Mouse (Mus musculus) limb, embryonic 15.5 days (tissue): ENCODE results near the gene Dact2. TPM values are rescaled to one million over a fixed set of nuclear protein-coding genes. Genes with fewer than 3 reads are reported as not detected.

Experiments used
- ATAC-seq: fragments of 200-750 bp; cut with Nextera tagmentation; 2 replicates; pipeline ENCODE4 v1.8.0; 2017; ENCODE audit warnings: low read depth, moderate TSS enrichment; ENCODE audit not compliant: insufficient number of reproducible peaks, low FRiP score, low TSS enrichment
- H3K27ac ChIP-seq: fragments of 300-500 bp; sonication (generic); 2 replicates; pipeline ENCODE4 v1.5.1; 2015; ENCODE audit warnings: moderate library complexity, mild to moderate bottlenecking, inconsistent platforms
- H3K27me3 ChIP-seq: fragments of 300-500 bp; sonication (generic); 2 replicates; pipeline ENCODE4 v1.6.1; 2015; ENCODE audit warnings: inconsistent platforms
- H3K36me3 ChIP-seq: fragments of 300-500 bp; sonication (generic); 2 replicates; pipeline ENCODE4 v1.6.1; 2015; ENCODE audit warnings: inconsistent platforms
- H3K4me1 ChIP-seq: fragments of 300-500 bp; sonication (generic); 2 replicates; pipeline ENCODE4 v1.6.1; 2015; ENCODE audit warnings: inconsistent platforms
- H3K4me2 ChIP-seq: fragments of 300-500 bp; sonication (generic); 2 replicates; pipeline ENCODE4 v1.6.1; 2015; ENCODE audit warnings: mild to moderate bottlenecking, inconsistent platforms
- H3K4me3 ChIP-seq: fragments of 300-500 bp; sonication (generic); 2 replicates; pipeline ENCODE4 v1.5.1; 2015; ENCODE audit warnings: mild to moderate bottlenecking, inconsistent platforms
- H3K9ac ChIP-seq: fragments of 300-500 bp; sonication (generic); 2 replicates; pipeline ENCODE4 v1.6.1; 2015; ENCODE audit warnings: inconsistent platforms
- H3K9me3 ChIP-seq: fragments of 300-500 bp; sonication (generic); 2 replicates; pipeline ENCODE4 v1.6.1; 2016; ENCODE audit warnings: inconsistent platforms
- WGBS: fragments of 180-500 bp; shearing (Covaris S2); methylation state at CpG from one replicate; pipeline ENCODE4 v1.1.7; 2015; 5-methylcytosine and 5-hydroxymethylcytosine counted together
- polyA plus RNA-seq: library from polyadenylated mRNA; unstranded; fragments of >200 nt; fragmentation: Nextera tagmentation; extraction: Ambion mirVana; gene quantifications from 2 replicates; pipeline ENCODE4 v1.2.1, GENCODE M21; 2015

Gene Dact2
- polyA plus RNA-seq, 1 experiment from 2014 or later, result 1.4 TPM

DNA sequence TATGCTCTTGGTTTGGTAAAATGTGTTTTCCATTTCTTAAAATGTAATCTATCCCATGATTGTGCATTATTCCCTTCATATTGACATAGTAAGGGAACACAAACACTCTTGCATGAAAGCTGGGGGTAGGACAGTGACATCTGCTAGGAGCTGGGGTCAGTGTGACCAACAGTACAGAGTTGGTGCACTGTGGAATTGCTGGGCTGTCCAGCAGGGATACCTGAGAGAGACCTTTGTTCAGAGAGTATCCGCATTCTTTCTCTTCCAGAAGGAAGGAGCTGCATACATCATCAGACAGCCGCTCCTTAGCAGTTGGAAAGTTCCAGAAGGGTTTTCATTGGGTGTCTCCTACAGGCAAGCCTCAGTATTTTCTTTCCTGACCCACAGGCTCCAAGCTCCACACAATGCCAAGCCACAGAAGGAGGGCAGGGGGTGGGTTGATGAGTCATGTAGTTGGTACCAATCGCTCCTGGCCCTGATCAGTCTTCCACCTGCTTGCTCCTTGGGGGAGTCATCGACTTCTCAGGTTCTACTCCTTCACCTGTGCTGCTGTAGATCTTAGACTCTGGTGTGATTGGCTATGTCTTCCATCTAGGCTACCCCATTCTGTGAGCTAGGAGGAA lies 19.8 kb downstream of the Dact2 start:
- Histone ChIP-seq H3K27me3 (no peaks in the 10 kb centered on the region), H3K36me3 (no peaks in the 10 kb centered on the region), H3K4me2 (no peak overlapping the region), H3K4me3 (no peak overlapping the region), H3K9ac (no peak overlapping the region), H3K9me3 (no peaks in the 10 kb centered on the region), H3K27ac (no peak overlapping the region), H3K4me1 (peaks cover 14% of the 10 kb centered on the region)
- no peak for ATAC-seq
- WGBS, result 76% methylated on average over 4 of the region's 4 CpGs

DNA sequence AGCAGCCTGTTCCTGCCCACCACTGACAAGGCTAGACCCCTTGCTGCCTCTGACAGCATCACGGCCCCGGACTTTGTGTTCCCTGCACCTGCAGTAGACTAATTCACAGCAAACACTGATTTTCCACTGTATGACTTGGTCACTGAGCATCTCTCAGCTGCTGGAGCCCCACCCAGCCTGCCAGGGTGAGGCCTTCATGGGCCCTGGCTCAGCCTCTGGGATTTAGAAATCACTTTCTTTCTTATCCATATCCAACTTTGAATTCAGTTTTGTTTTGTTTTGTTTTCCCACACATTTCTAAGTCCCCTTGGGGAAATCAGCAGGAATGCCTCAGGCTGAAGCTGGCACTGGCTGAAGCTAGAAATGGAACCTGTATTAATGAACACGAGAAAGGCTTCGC lies 20.4 kb downstream of the Dact2 start:
- no peak overlapping the region for H3K4me2 ChIP-seq
- H3K4me3 ChIP-seq, result no peak overlapping the region
- 0 out of 2 replicates have a peak overlapping the region, but pooled peaks have one; percentile 51 for H3K27ac ChIP-seq
- no peak for ATAC-seq
- H3K9me3 ChIP-seq, result no peaks in the 10 kb centered on the region
- peaks cover 14% of the 10 kb centered on the region for H3K4me1 ChIP-seq
- no peaks in the 10 kb centered on the region for H3K36me3 ChIP-seq
- H3K27me3 ChIP-seq, result no peaks in the 10 kb centered on the region
- H3K9ac ChIP-seq, result no peak overlapping the region
- WGBS, result 49% methylated on average over 4 of the region's 4 CpGs

DNA sequence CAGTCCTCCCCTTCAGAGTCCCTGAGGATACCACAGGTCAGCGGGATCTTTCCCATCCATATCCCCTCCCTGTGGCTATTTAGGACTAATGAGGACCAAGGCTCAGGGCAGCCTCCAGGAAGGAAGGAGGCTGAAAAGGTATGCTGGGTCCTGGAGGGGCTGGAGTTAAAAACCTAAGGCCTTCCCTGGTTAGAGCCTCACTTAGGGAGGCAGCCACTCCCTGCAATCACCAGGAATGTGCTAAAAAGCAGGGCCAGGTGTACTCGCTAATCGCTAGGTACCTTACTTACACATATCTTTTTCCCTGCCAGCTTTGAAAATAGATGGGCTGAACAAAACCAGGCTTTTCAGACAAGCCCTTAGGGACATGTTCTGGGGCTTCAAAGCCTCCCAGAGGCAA lies 21.2 kb downstream of the Dact2 start:
- no peaks in the 10 kb centered on the region for H3K27me3 ChIP-seq
- H3K4me3 ChIP-seq, result no peak overlapping the region
- WGBS, result 47% methylated on average over 3 of the region's 3 CpGs
- H3K27ac ChIP-seq, result no peak overlapping the region
- peaks cover 14% of the 10 kb centered on the region for H3K4me1 ChIP-seq
- H3K9me3 ChIP-seq, result no peaks in the 10 kb centered on the region
- no peaks in the 10 kb centered on the region for H3K36me3 ChIP-seq
- ATAC-seq, result no peak
- no peak overlapping the region for H3K4me2 ChIP-seq
- no peak overlapping the region for H3K9ac ChIP-seq

DNA sequence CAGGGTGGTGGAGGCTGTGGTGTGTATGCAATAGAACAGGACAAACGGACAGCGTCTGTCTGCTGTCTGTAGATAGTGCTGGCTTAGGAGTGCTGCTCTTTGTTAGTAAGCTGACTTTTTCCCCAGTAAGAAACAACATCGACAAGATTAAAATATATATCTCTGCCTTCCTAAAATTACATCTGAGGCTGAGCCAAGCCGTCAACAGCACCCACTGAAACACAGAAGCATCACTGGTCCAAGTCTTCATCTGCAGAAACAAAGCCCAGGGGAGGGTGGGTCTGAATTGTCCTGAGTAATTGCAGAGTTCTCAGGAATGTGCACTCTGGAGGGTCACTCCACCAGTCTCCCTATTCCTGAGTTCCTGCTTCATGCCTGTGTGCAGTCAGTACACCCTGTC lies 25.2 kb downstream of the Dact2 start:
- Histone ChIP-seq H3K27ac (no peak overlapping the region), H3K4me2 (no peak overlapping the region), H3K9me3 (no peaks in the 10 kb centered on the region), H3K9ac (no peak overlapping the region), H3K36me3 (no peaks in the 10 kb centered on the region), H3K27me3 (no peaks in the 10 kb centered on the region), H3K4me3 (no peak overlapping the region), H3K4me1 (peaks cover 14% of the 10 kb centered on the region)
- WGBS, result 78% methylated on average over 4 of the region's 4 CpGs
- ATAC-seq, result no peak

DNA sequence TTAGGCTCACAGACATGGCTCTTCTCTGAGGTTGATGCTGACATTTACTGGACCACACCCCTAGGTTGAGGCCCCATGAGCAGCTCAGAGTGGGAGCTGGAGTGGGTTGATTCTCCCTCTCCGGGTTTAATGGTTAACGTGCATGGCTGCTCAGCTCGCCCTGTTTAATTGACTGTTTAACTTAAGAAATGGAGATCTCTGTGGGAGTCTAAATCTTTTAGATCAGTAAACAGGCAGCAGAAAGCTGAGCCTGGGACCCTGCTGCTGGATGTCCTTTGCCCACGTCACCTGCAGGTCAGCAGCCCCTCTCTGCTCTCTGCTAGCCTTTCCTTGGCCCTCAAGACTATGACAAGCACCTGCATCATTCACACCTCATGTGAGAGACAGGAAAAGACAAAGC lies 25.6 kb downstream of the Dact2 start:
- Histone ChIP-seq H3K27ac (no peak overlapping the region), H3K9ac (no peak overlapping the region), H3K36me3 (no peaks in the 10 kb centered on the region), H3K4me2 (no peak overlapping the region), H3K4me3 (no peak overlapping the region), H3K4me1 (peaks cover 10% of the 10 kb centered on the region), H3K9me3 (no peaks in the 10 kb centered on the region), H3K27me3 (no peaks in the 10 kb centered on the region)
- no peak for ATAC-seq
- WGBS, result 46% methylated on average over 4 of the region's 4 CpGs

DNA sequence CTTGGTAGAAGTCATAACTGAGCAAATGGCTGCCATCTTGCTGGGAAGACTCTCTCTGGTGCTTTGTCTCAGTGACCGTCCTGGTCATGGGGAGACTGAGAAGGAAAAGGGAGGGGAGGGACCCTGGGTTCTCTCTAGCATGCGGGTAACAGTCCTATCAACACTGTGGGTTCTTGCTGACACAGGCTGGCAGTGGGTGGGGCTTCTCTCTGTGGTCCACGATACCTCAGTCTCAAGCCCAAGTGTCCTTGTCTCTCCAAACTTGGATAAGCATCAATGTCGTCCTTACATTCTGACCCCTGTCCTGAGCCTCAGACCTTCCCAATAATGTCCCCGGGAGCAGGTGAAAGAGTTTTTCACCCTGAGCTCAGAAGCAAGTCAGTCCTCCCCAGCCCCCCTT lies 26.1 kb downstream of the Dact2 start:
- H3K4me2 ChIP-seq, result no peak overlapping the region
- no peaks in the 10 kb centered on the region for H3K36me3 ChIP-seq
- H3K27ac ChIP-seq, result no peak overlapping the region

DNA sequence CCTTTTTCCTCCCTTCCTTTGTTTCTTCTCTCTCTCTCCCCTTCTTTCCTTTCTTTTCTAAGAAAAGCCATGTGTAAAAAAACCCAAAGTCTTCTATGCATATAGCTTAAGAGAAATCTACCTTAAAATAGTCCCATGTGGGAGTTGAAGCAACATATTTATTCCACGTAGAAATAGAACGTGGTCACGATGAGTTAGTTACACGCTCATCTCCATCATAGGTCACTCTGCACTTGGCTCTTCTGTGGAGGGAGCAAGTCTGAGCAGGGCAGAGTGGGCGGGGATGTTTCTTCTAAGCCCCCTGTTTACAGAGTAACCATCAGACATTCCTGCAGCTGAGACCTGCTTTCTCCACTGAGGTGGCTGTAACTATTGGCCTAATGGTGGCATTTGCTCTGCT lies 27.1 kb downstream of the Dact2 start:
- ATAC-seq, result no peak
- Histone ChIP-seq H3K4me3 (no peak overlapping the region), H3K4me2 (no peak overlapping the region), H3K36me3 (no peaks in the 10 kb centered on the region), H3K9ac (no peak overlapping the region), H3K9me3 (no peaks in the 10 kb centered on the region), H3K4me1 (no peaks in the 10 kb centered on the region), H3K27me3 (no peaks in the 10 kb centered on the region), H3K27ac (no peak overlapping the region)
- 76% methylated on average over 5 of the region's 5 CpGs for WGBS

More for the DNA sequence above, 26.1 kb downstream of the Dact2 start:
- no peak for ATAC-seq
- no peak overlapping the region for H3K4me3 ChIP-seq
- H3K9ac ChIP-seq, result no peak overlapping the region
- WGBS, result 76% methylated on average over 5 of the region's 5 CpGs
- H3K4me1 ChIP-seq, result peaks cover 6% of the 10 kb centered on the region
- H3K27me3 ChIP-seq, result no peaks in the 10 kb centered on the region
- H3K9me3 ChIP-seq, result no peaks in the 10 kb centered on the region

DNA sequence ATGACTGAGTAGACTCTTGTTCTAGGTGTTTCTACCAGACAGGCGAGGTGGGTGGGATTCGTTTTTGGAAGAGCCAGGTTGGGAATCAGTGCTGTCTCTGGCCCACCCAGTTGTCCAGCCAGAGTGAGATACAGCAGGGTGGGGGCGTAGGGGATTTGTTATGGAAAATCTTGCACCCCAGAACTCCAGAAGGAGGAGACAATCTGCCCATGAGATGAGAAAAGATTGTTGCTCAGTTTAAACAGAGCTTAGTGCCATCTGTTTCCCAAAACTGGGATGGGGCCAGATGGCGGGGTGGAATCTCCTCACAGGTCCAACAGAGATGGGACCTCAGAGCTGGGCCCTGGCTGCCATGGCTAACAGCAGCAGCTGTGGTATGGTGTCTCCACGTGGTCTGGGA lies 28.4 kb downstream of the Dact2 start:
- ATAC-seq, result no peak
- no peaks in the 10 kb centered on the region for H3K9me3 ChIP-seq
- no peaks in the 10 kb centered on the region for H3K27me3 ChIP-seq
- no peaks in the 10 kb centered on the region for H3K4me1 ChIP-seq
- no peak overlapping the region for H3K27ac ChIP-seq
- WGBS, result 84% methylated on average over 5 of the region's 5 CpGs
- no peak overlapping the region for H3K4me2 ChIP-seq
- H3K36me3 ChIP-seq, result no peaks in the 10 kb centered on the region
- no peak overlapping the region for H3K4me3 ChIP-seq
- H3K9ac ChIP-seq, result no peak overlapping the region

DNA sequence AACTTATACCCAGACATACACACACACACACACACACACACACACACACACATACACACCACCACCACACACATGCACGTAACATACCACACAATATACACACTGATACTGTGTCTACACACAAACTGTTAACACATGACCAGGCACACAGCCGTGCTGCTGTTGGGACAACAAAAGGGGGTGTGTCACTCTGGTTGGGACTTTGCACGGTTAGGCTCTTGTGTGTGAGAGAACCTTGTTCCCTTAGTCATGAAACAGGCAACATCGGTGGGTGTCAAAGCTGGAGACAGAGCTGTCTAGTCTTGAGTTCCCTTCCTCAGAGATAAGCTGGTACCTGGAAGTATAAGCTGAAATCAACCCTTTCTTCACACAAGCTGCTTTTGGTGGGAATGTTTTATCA lies 29.1 kb downstream of the Dact2 start:
- Histone ChIP-seq H3K4me1 (no peaks in the 10 kb centered on the region), H3K9ac (no peak overlapping the region), H3K9me3 (no peaks in the 10 kb centered on the region), H3K36me3 (no peaks in the 10 kb centered on the region), H3K4me3 (no peak overlapping the region), H3K27ac (no peak overlapping the region), H3K27me3 (no peaks in the 10 kb centered on the region), H3K4me2 (no peak overlapping the region)
- WGBS, result 90% methylated on average over 4 of the region's 4 CpGs
- ATAC-seq, result no peak

DNA sequence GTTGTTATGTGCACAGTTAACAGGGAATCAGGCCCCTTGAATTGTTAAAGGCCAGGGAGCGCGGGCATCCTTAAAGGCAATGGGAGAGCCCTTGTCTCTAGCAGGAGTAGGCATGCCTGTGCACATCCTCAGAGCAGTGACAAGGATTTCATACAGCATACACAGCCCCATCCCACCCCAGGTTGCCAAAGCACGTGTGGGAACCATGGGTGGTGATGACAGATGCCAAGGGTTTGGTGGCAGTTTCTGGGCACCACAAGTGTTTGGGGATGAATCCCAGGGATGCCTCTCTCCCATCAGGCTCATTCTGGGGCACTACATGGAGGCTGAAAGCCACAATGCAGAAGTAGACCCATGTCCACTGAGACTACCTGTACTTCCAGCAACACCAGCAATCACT lies 29.7 kb downstream of the Dact2 start:
- WGBS, result 78% methylated on average over 3 of the region's 3 CpGs
- no peak for ATAC-seq
- no peak overlapping the region for H3K9ac ChIP-seq
- no peaks in the 10 kb centered on the region for H3K9me3 ChIP-seq
- H3K4me3 ChIP-seq, result no peak overlapping the region
- H3K4me1 ChIP-seq, result no peaks in the 10 kb centered on the region
- H3K27ac ChIP-seq, result no peak overlapping the region
- H3K27me3 ChIP-seq, result 0 out of 2 replicates have a peak, but pooled peaks cover 2% of the 10 kb centered on the region
- H3K4me2 ChIP-seq, result no peak overlapping the region
- H3K36me3 ChIP-seq, result no peaks in the 10 kb centered on the region

DNA sequence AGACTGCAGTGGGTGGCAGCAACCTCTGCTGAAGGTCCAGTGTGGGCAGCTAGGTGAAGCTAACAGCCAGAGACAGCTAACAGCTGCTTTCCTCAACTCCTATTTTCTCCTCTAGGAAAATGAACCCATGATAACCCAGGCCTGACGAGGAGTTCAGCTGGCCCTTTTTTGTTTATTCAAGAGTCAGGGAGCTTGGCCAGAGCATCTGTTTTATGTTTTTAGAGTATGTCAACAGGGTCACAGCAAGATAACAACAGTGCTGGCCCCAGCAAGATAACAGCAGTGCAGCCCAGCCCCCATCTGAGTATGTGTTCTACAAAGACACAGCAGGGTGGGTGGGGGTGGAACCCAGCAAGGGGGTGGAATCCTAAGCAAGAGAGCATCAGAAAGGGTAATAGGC lies 30.6 kb downstream of the Dact2 start:
- Histone ChIP-seq H3K4me1 (no peaks in the 10 kb centered on the region), H3K4me2 (no peak overlapping the region), H3K9me3 (no peaks in the 10 kb centered on the region), H3K4me3 (no peak overlapping the region), H3K27ac (no peak overlapping the region), H3K27me3 (0 out of 2 replicates have a peak, but pooled peaks cover 5% of the 10 kb centered on the region), H3K9ac (no peak overlapping the region), H3K36me3 (no peaks in the 10 kb centered on the region)
- 69% methylated on average over 1 of the region's 1 CpGs for WGBS
- ATAC-seq, result no peak

DNA sequence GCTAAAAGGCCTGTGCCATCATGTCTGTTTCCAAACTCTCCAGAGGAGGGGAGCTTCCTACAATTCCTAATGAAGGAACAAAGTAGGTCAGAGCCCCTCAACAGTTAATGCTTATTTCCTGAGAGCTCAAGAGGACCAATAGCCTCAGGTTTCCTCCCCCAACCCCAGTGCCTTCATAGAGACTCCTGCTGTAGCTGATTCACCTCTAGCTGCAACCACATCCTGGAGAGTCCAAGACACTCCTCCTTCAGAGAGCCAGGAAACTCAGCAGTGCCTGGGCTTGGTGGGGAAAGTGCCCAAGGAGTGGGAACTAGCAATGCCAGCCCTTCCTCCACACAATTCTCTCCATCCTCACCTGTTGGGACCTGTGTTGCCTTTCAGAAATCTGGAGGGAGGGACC lies 31.4 kb downstream of the Dact2 start:
- ATAC-seq, result no peak

DNA sequence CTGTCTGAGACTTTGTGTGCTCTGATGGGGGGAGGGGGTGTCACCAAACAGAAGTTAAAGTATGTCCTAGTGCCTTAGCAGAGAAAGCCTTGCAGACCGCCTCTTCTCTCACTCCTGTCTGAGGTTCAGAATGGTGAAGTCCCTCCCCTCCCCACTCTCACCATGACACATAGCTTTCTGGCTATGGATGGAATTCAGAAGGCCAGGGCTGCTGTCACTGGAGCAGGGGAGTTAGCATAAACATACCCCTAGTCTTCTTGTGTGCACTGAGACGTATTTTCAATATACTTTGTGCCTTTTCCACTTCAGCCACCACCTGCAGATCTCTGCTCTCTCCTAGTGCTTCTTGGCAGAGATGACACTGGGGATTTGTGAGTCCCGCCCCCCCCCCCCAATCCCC lies 31.9 kb downstream of the Dact2 start:
- Histone ChIP-seq H3K9me3 (no peaks in the 10 kb centered on the region), H3K27ac (no peak overlapping the region), H3K36me3 (no peaks in the 10 kb centered on the region), H3K27me3 (0 out of 2 replicates have a peak, but pooled peaks cover 5% of the 10 kb centered on the region), H3K4me1 (no peaks in the 10 kb centered on the region), H3K4me3 (no peak overlapping the region), H3K4me2 (no peak overlapping the region), H3K9ac (no peak overlapping the region)
- WGBS, result 55% methylated on average over 3 of the region's 3 CpGs
- ATAC-seq, result no peak

More for the DNA sequence above, 31.4 kb downstream of the Dact2 start:
- H3K9ac ChIP-seq, result no peak overlapping the region
- no peaks in the 10 kb centered on the region for H3K9me3 ChIP-seq
- no peaks in the 10 kb centered on the region for H3K4me1 ChIP-seq
- H3K36me3 ChIP-seq, result no peaks in the 10 kb centered on the region
- no peak overlapping the region for H3K27ac ChIP-seq
- H3K4me2 ChIP-seq, result no peak overlapping the region
- no peak overlapping the region for H3K4me3 ChIP-seq
- 0 out of 2 replicates have a peak, but pooled peaks cover 5% of the 10 kb centered on the region for H3K27me3 ChIP-seq
